Mouse (Mus musculus): ENCODE measurements around the gene Igsf3.

Gene Igsf3

DNA sequence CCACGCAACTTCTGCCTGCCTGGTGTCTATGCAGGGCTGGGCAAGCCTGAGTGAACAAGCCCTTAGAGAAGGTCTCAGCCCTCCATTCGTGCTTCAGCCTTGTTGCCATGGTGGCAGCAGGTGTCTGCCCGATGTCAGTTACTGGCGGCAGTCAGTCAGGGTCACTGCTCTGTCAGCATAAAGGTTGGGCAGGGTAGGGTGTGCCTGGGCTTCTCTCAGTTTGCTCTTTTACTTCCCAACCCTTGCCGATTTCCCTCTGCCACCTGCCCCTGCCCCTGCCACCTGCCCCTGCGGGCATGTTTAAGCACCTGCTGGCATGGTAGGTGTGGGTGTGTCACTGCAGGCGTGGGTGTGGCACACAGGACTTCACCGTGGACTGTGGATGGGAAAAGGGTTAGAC, 67.6 kb downstream of the Igsf3 start:
- no peak for DNase-seq (ENCODE audit: low spot score in 2 of 2)

DNA sequence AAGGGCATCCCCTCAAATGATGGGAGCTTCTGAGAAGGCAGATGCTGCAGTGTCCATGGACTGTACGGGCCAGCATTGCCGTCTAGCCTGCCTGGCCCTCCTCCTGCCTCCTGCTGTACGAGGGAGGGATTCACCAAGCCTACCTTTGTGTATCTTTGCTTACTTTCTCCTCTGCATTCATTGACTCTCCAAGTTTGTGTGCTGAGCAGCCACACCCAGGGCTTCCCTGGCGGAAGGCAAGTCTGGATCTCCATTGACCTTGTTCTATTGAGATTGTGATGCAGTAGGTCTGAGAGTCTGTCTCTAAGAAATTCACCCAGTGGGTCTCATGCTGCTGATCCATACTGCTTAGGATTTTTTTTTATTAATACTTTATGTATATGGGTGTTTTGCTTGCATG, 70.4 kb downstream of the Igsf3 start:
- DNase-seq (ENCODE audit: low spot score in 2 of 2) = no peak

- no peak for DNase-seq (ENCODE audit: low spot score in 2 of 2)
These were observed 71.9 kb downstream of the Igsf3 start for GRCm38 (mm10) chr3:101448765-101449164.

- no peak for DNase-seq (ENCODE audit: low spot score in 2 of 2)
These were observed 74.0 kb downstream of the Igsf3 start for GRCm38 (mm10) chr3:101450811-101451428.

- DNase-seq (ENCODE audit: low spot score in 2 of 2) = no peak
These were observed 83.7 kb downstream of the Igsf3 start for GRCm38 (mm10) chr3:101460618-101461017.

DNA sequence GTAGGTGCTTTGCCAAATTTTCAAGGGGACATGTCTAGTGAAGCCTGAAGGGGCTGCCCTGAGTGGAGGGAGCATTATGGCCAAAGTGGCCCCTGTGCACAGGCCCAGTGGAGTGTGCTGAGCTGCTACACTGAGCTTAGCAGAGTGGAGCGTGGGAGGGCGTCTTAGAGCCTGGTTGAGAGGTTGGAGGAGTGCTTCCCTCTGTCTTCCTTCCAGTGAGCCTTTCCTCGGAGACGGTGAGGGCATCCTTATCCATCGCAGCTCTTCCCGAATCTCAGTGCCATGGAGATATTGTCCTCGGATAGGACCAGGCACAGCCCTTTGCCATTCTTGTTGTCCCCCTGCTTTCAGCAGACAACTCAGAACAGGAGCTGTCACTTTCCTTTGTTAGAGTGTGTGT, 84.2 kb downstream of the Igsf3 start:
- DNase-seq (ENCODE audit: low spot score in 2 of 2) = no peak

- DNase-seq (ENCODE audit: low spot score in 2 of 2) = no peak
These were observed 84.9 kb downstream of the Igsf3 start for GRCm38 (mm10) chr3:101461816-101462215.

DNA sequence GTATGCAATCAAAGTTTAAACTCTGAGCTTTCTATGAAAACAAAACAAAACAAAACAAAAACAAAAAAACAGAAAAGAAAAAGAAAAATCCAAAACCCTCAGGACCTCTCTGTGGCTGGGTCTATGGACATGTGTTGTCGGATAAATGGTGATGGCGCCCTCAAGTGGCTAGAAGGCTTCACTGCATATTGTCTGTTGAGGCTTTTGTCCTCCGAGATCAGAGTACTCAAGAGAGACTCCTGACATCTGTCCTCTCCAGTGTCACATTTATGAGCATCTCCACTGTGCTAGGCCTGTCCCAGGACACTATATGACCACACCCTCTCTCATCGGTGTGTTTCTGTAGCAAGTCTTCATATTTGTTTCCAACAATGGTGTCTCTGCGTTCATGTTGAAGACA, 85.4 kb downstream of the Igsf3 start:
- peak; percentile 62 to 83 for DNase-seq (ENCODE audit: low spot score in 2 of 2)

DNA sequence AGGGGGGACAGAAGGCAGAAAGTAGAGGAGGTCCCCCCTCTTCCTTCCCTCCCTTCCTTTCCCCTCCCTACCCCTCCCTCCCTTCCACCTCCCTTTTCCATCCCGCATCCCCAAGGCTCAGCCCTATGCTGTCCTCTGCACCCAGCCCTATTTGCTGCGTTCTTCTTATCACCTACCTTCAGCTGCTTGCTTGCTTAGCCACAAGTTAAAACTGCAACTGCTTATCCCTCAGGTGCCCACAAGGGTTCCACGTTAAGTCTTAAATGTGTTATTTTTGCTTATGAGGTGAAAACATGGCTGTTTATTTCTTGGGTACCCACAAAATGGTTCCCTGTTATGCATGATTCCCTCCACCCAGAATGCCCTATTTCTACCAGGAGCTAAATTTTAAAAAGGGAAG, 86.6 kb downstream of the Igsf3 start:
- DNase-seq (ENCODE audit: low spot score in 2 of 2) = no peak

DNA sequence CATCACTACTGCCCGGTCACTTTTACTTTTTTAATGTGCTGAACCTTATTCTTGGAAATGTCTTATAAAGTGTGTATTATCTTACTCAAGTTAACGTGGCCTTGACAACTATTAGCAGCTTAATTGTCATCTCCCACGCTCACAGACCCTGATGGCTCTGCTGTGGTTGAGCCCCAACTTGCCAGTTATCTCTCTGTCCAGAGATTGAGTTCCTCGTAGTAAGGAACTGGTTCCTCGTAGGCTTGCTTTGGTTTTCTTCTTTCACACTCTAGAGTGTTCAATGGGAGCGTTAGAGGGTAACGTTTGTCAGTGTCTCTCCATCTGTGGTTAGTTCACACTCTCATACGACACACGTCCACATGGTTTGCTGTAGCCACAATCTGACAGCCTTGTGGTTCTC, 92.8 kb downstream of the Igsf3 start:
- no peak for DNase-seq (ENCODE audit: low spot score in 2 of 2)

DNA sequence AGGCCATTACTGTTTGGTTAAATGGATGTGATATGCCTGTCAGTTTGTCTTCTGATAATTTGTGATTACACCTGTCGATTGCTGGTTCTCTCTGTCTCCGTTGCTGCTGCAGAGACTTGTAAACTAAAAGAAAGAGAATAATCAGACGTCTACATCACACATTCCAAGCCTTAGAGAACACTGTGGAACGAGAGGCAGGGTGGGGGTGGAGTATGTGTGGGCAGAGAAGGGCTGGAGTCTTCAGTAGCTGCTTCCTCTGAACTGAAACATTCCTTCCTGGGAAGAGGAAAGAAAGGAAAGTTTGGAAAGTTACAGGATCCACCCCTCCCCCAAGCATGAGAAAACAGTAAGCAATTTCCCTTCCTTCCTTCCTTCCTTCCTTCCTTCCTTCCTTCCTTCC, 95.0 kb downstream of the Igsf3 start:
- no peak for DNase-seq (ENCODE audit: low spot score in 2 of 2)

DNA sequence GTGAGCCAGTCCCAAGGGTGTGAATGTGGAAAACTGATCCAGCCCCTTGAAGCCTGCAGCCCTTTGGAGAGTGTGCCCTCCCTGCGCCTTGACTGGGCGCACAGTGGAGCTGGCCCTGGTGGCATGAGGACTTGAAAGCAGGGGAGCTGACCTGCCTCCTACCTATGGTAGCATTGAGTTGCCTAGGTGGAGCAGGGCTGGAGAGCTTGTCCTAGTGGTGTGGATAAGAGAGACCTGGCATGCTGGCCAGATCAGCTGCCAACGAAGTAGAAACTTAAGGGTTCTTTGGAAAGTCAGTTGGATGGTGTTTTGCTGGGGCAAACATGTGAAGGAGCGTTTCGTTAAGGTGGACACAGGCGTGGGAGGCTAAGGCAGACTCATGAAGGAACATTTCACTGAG, 105.1 kb downstream of the Igsf3 start:
- DNase-seq (ENCODE audit: low spot score in 2 of 2) = no peak

DNA sequence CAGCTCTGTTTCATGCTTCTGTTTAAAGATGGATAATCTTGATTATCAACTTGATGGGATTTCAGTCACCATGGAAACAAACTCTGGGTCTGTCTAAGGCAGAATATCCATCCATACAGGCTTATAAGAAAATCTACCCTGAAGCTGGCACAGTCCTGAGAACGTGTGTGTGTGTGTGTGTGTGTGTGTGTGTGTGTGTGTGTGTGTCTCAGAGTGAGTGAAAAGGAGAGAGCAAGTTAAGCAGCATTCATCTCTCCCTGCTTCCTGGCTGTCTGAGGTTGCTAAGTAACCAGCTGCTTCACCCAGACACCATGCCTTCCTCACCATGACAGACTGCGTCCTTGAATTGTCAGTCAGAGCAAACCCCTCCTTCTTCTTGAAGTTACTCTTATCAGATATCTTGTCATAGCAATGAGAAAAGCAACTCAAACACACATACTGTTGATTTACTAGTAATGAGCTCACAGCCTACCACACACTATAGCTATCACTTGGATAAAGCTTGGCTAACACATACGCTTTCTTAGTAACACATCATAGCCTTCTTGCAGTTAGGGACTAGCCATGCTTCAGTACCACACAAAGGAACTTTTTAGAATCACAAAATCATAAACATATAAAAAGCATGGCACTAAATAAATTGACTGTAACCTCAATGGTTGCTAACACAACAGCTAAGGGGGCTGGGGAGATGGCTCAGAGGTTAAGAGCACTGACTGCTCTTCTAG, 106.5 kb downstream of the Igsf3 start:
- no peak for DNase-seq (ENCODE audit: low spot score in 2 of 2)

DNA sequence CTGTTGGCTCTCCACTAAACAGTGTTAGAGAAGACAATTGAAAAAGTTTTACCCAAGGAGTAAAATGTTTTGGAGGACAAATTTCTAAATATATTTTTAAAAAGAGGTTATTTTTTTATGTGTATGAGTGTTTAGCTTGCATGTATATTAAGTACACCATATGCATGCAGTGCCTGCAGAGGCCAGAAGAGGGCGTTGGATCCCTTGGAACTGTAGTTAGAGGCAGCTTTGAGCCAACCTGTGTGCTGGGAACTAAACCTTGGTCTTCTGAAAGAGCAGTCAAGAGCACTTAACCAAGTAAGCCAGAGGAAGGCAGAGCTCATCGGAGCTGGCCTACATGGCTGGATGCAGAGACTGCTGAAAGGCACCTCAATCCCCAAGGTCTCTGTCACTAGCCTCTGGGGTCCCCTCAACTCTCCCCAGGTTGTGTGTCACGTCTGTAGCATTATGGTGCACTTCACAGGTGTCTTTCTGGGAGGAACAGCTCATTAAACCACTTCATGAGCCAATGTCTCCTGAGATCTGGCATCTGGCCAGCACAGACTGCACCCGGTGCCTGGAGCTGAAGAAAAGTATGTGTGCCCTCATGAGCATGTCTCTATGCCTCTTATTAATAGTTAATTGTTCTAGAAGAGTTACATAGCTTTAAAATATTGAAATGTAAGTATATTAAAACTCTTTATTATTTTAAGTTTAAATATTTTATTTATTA, 109.3 kb downstream of the Igsf3 start:
- no peak for DNase-seq (ENCODE audit: low spot score in 2 of 2)

GRCm38 (mm10) chr3:101487436-101487835, 110.6 kb downstream of the Igsf3 start:
- no peak for DNase-seq (ENCODE audit: low spot score in 2 of 2)

- no peak for DNase-seq (ENCODE audit: low spot score in 2 of 2)
These were observed 111.3 kb downstream of the Igsf3 start for GRCm38 (mm10) chr3:101488204-101488603.

GRCm38 (mm10) chr3:101490515-101490914, 113.6 kb downstream of the Igsf3 start:
- DNase-seq (ENCODE audit: low spot score in 2 of 2) = no peak

- no peak for DNase-seq (ENCODE audit: low spot score in 2 of 2)
These were observed 116.0 kb downstream of the Igsf3 start for GRCm38 (mm10) chr3:101492908-101493307.

DNA sequence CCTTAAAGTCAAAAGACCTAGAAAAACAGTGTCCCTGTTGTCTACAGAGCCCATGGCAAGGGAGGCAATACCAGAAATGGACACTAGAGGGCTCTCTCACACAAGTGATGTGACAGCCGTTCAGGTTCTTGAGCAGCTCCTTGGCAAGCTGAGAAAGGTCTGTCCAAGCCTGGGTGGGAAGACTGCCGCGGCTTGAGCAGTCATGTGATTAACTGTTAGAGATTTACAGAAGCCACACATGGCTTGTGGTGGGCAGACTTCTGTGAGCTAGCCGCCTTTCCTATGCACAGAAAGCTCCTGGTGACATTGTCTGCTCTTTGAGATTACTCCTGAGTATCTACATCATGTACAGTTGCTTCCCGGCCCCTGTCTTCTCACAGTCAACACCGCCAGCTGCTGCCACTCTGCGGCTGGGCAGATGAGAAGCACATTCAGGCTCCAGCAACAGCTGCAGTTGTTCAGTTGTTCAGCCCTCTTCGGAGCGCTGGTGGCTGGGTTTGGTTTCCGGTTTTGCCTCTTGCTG, 117.1 kb downstream of the Igsf3 start:
- peak; percentile 93 to 98 for DNase-seq (ENCODE audit: low spot score in 2 of 2)

DNA sequence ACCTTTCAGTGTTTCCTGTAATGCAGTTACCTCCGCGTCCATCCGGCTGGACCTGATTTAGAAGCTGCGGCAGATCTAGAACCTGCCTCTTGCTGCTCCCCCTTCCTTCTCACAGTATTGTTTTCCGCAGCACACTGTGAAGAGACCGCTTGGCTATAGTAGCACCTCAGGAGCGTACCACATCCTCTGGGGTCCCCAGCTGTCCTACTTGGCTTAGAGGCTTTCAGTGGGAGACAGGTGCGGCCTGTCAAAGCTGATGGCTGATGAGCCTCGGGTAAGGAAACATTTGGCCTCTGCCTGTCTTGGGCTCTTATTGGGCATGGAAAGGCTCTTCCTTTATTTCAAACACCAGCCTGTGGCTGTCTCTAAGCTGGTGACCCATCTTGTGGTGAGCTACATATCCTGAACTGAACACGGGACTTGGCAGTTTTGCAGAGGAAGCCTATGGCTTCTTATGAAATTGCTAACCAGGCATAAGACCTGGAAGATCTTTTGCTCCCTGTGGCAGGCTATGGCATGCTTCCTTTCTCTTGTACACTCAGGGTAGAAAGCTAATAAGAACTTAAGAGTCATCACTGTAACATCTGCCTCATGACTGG, 120.6 kb downstream of the Igsf3 start:
- DNase-seq (ENCODE audit: low spot score in 2 of 2) = peak; percentile 65 to 69

GRCm38 (mm10) chr3:101499906-101500305, 123.0 kb downstream of the Igsf3 start:
- DNase-seq (ENCODE audit: low spot score in 2 of 2) = no peak

DNA sequence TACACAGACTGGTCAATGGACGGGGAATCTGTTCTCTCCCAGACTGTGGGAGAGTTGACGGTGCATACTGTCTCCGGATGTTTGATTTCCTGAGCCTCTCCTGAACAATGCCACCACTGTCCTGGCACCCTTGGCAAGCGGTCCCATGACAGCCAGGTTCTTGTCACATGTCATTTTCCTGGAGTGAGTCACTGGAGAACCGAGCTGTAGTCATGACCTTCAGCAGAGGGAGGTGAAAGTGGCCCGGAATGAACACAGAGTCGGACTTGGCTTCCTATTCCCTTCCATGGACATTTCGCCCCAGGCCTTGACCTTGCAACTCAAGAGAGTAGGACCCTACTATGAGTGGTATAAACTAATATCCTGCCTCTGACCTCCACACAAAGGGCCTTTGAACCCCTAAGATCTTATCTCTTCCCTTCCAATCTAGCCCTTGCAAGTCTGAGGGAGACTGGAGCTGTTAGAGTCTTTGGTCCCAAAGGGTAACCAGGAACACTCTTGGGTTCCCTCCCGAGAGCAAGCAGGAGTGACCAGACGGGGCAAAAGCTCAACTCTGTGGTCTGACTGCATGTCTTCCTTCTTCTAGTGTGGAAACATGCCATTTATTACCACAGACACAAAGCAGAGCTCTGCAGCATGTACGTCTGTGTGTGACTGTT, 123.6 kb downstream of the Igsf3 start:
- DNase-seq (ENCODE audit: low spot score in 2 of 2) = no peak
